Mouse (Mus musculus) hindbrain, embryonic 16.5 days (tissue): ENCODE results near the gene Arhgef12. TPM values are rescaled to one million over a fixed set of nuclear protein-coding genes. Genes with fewer than 3 reads are reported as not detected.

Source experiments
- ATAC-seq: fragments of 200-750 bp; cut with Nextera tagmentation; 2 replicates; pipeline ENCODE4 v1.8.0; 2017; ENCODE audit warnings: moderate TSS enrichment, moderate library complexity
- H3K27ac ChIP-seq: fragments of 300-500 bp; sonication (generic); 2 replicates; pipeline ENCODE4 v1.5.1; 2014; ENCODE audit warnings: low read depth, mild to moderate bottlenecking, control low read depth, low read length, moderate library complexity
- H3K27me3 ChIP-seq: fragments of 300-500 bp; sonication (generic); replicated peaks from 2 replicates; pipeline ENCODE4 v1.6.1; 2014; ENCODE audit warnings: low read length; ENCODE audit not compliant: control insufficient read depth, insufficient read depth
- H3K36me3 ChIP-seq: fragments of 300-500 bp; sonication (generic); 2 replicates; pipeline ENCODE4 v1.6.1; 2014; ENCODE audit warnings: mild to moderate bottlenecking, low read length, moderate library complexity, mixed read lengths; ENCODE audit not compliant: control insufficient read depth, insufficient read depth
- H3K4me1 ChIP-seq: fragments of 300-500 bp; sonication (generic); 2 replicates; pipeline ENCODE4 v1.6.1; 2014; ENCODE audit warnings: low read depth, low read length; ENCODE audit not compliant: control insufficient read depth, insufficient read depth
- H3K4me2 ChIP-seq: fragments of 300-500 bp; sonication (generic); 2 replicates; pipeline ENCODE4 v1.6.1; 2014; ENCODE audit warnings: mild to moderate bottlenecking, low read length, control low read depth, moderate library complexity
- H3K4me3 ChIP-seq: fragments of 300-500 bp; sonication (generic); 2 replicates; pipeline ENCODE4 v1.5.1; 2014; ENCODE audit warnings: mild to moderate bottlenecking, low read length, control low read depth, moderate library complexity
- H3K9ac ChIP-seq: fragments of 300-500 bp; sonication (generic); 2 replicates; pipeline ENCODE4 v1.6.1; 2014; ENCODE audit warnings: low read depth, mild to moderate bottlenecking, control low read depth, low read length, moderate library complexity
- H3K9me3 ChIP-seq: fragments of 300-500 bp; sonication (generic); 2 replicates; pipeline ENCODE4 v1.6.1; 2014; ENCODE audit warnings: mild to moderate bottlenecking, low read length, moderate library complexity; ENCODE audit not compliant: control insufficient read depth
- WGBS: fragments of 180-500 bp; shearing (Covaris S2); extraction: QIAGEN DNeasy Blood & Tissue Kit; methylation state at CpG from one replicate; pipeline ENCODE4 v1.1.7; 2014; 5-methylcytosine and 5-hydroxymethylcytosine counted together
- polyA plus RNA-seq: library from polyadenylated mRNA; unstranded; fragments of >200 nt; fragmentation: Nextera tagmentation; extraction: Ambion mirVana; gene quantifications from 2 replicates; pipeline ENCODE4 v1.2.1, GENCODE M21; 2015

The Arhgef12 gene
- polyA plus RNA-seq, 1 experiment from 2014 or later = 17.9 TPM

DNA sequence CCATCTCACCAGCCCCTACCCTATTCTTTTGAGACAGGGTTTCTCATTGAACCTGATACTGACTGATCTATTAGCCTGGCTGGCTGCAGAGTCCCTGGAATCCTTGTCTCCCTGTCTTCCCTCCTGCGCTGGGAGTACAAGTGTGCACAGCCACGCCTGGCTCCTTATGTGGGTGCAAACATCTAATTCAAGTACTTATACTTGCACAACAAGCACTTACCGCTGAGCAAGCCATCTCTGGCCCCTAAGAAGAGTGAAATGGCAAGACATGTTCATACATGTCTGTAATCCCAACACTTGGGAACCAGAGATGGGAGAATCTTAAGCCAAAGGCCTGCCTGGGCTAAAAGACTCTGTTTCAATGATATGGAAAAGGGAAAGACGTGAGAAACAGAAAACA is 104.0 kb downstream of the Arhgef12 start:
- WGBS = 95% methylated on average over 4 of the region's 4 CpGs
- Histone ChIP-seq H3K36me3 (peaks cover 28% of the 10 kb centered on the region), H3K4me2 (no peak overlapping the region), H3K9ac (no peak overlapping the region), H3K27me3 (no peaks in the 10 kb centered on the region), H3K4me3 (no peak overlapping the region), H3K9me3 (no peaks in the 10 kb centered on the region), H3K27ac (no peak overlapping the region), H3K4me1 (no peaks in the 10 kb centered on the region)
- ATAC-seq = no peak

DNA sequence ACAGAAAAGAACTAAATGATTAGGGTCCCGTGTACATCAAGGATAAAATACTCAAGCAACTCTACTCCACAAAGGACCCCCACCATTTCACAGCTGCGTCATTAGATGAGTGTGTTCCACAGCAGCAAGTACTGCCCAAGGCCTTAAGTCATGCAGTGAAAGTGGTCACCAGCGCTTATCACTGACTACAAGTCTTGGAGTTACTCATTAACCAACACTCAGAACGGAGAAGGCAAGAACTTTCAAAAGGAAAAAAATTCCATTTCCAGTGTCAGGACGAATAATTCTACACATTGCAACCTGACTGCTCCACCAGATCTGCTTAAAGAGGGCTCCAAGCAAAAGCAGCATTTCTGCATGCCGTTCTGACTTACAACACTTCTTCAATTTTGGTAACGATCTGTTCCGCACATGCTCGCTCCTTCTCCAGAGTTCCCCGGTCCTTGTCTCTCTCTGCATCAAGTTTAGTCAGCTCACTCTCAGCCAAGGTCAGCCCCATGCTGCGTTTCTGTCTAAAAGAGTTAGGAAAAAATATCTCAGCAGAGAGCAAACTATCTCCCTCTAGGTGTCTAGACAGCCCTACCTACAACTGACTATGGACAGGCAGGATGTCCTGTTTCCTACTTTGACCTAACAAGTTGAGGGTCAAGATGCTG is 106.3 kb downstream of the Arhgef12 start:
- H3K9me3 ChIP-seq = no peaks in the 10 kb centered on the region
- H3K9ac ChIP-seq = no peak overlapping the region
- ATAC-seq = no peak
- H3K36me3 ChIP-seq = peaks cover 33% of the 10 kb centered on the region
- no peak overlapping the region for H3K27ac ChIP-seq
- H3K4me3 ChIP-seq = no peak overlapping the region
- 90% methylated on average over 11 of the region's 11 CpGs for WGBS
- H3K27me3 ChIP-seq = no peaks in the 10 kb centered on the region
- no peak overlapping the region for H3K4me2 ChIP-seq
- no peaks in the 10 kb centered on the region for H3K4me1 ChIP-seq

DNA sequence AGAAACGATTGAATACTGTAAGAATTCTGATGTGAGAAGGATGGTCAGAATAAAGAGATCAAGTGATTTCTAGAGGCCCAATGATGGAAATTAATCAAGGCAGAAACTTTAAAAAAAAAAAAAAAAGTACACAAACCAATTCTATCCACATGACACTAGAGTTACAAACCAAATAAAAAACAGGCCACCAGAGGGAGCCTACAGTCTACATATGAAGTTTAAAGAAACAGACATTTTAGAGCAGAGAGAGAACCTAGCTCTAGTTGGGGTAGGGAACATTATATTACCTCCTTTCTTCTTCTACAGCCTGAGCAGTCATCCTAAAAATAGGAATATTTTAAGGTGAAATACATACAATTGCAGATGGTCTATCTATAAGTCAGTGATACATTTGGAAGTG is 107.0 kb downstream of the Arhgef12 start:
- Histone ChIP-seq H3K4me3 (no peak overlapping the region), H3K9me3 (no peaks in the 10 kb centered on the region), H3K27me3 (no peaks in the 10 kb centered on the region), H3K4me2 (no peak overlapping the region), H3K36me3 (peaks cover 38% of the 10 kb centered on the region), H3K9ac (no peak overlapping the region), H3K4me1 (no peaks in the 10 kb centered on the region), H3K27ac (no peak overlapping the region)
- ATAC-seq = no peak
- WGBS = 89% methylated on average over 1 of the region's 1 CpGs

DNA sequence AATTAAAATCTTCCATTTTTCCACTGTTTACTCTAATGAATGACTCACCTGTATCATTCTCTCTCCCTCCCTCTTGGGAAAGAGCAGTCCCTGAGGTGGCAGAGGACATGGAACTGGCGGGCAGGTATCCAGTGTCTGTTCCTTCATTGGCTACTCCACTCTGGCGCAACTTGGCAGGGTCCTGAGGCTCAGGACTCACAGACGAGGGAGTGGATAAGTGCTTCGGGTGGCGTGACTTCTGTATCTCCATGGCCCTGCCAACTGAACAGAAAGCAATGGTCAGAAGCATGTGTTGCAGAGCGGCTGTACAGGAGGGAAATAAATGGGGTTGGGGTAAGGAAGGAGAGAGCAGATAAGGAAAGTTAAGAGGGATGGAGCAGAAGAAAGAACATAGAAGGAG is 109.5 kb downstream of the Arhgef12 start:
- ATAC-seq = no peak
- no peaks in the 10 kb centered on the region for H3K4me1 ChIP-seq
- H3K9me3 ChIP-seq = no peaks in the 10 kb centered on the region
- WGBS = 95% methylated on average over 6 of the region's 6 CpGs
- H3K4me2 ChIP-seq = no peak overlapping the region
- no peak overlapping the region for H3K4me3 ChIP-seq
- peaks cover 39% of the 10 kb centered on the region for H3K36me3 ChIP-seq
- no peak overlapping the region for H3K27ac ChIP-seq
- H3K9ac ChIP-seq = no peak overlapping the region
- H3K27me3 ChIP-seq = no peaks in the 10 kb centered on the region

DNA sequence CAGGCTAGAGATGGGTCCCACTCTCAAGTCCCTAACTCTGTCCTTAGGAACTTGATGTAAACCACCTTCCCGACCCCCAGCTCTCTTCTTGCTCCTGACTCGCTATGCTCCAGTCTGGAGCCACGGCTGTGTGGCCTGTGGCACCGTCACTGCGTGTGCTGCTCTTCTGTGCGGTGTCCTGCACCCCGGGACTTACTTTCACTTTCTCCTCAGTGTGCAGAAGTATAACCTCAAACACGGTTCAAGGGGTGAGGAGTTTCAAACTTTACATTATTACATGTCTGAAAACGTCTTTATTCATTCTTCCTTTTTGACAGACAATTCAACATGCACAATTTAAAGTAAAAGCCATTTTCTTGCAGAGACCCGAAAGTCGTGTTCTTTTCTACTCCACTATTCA is 111.7 kb downstream of the Arhgef12 start:
- no peak overlapping the region for H3K27ac ChIP-seq
- ATAC-seq = no peak
- no peak overlapping the region for H3K4me3 ChIP-seq
- no peak overlapping the region for H3K9ac ChIP-seq
- H3K36me3 ChIP-seq = peaks cover 38% of the 10 kb centered on the region
- H3K4me2 ChIP-seq = no peak overlapping the region
- no peaks in the 10 kb centered on the region for H3K27me3 ChIP-seq
- no peaks in the 10 kb centered on the region for H3K4me1 ChIP-seq
- H3K9me3 ChIP-seq = no peaks in the 10 kb centered on the region
- WGBS = 95% methylated on average over 11 of the region's 11 CpGs

DNA sequence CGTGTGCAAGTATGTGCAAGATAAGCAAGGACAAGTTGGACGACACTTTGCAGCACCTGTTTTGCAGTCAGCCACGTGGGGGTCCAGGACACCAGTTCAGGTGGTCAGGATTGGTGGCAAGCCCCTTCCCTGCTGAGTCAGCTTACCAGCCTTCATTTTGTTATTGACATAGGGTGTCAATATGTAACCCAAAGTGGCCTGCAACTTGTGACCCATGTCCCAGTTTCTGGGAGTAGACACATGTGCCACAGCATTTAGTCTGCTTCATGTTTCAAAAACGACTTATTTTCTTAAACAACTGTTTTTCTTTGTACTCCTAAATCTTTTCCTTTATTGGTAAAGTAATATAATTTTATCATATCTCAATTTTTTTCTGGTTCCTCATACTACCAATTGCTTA is 112.3 kb downstream of the Arhgef12 start:
- peaks cover 38% of the 10 kb centered on the region for H3K36me3 ChIP-seq
- no peaks in the 10 kb centered on the region for H3K27me3 ChIP-seq
- H3K4me3 ChIP-seq = no peak overlapping the region
- no peak overlapping the region for H3K4me2 ChIP-seq
- no peaks in the 10 kb centered on the region for H3K9me3 ChIP-seq
- 88% methylated on average over 4 of the region's 4 CpGs for WGBS
- no peak for ATAC-seq
- H3K4me1 ChIP-seq = no peaks in the 10 kb centered on the region
- H3K9ac ChIP-seq = no peak overlapping the region
- no peak overlapping the region for H3K27ac ChIP-seq

DNA sequence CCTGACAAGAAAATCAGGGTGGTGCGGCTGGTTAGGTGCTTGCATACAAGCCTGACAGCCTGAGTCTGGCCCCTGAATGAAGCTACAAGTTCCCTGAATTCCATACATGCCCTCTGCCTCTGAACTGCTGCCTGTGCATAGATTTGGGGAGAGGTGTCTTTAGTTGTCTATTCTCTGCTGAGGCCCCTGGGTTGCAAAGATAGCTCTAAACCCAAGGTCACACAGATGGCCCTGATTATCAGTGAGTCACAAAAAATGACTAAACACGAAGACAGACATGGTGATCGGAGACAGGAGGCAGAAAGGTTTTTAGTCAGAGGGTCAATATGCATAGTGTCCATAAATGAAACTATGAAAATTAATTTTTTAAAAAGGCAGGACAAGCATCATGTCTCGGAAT is 113.4 kb downstream of the Arhgef12 start:
- 88% methylated on average over 4 of the region's 4 CpGs for WGBS
- H3K4me2 ChIP-seq = no peak overlapping the region
- no peak overlapping the region for H3K9ac ChIP-seq
- no peak overlapping the region for H3K4me3 ChIP-seq
- H3K27ac ChIP-seq = no peak overlapping the region
- H3K9me3 ChIP-seq = no peaks in the 10 kb centered on the region
- peaks cover 42% of the 10 kb centered on the region for H3K36me3 ChIP-seq
- ATAC-seq = no peak
- H3K27me3 ChIP-seq = no peaks in the 10 kb centered on the region
- no peaks in the 10 kb centered on the region for H3K4me1 ChIP-seq

DNA sequence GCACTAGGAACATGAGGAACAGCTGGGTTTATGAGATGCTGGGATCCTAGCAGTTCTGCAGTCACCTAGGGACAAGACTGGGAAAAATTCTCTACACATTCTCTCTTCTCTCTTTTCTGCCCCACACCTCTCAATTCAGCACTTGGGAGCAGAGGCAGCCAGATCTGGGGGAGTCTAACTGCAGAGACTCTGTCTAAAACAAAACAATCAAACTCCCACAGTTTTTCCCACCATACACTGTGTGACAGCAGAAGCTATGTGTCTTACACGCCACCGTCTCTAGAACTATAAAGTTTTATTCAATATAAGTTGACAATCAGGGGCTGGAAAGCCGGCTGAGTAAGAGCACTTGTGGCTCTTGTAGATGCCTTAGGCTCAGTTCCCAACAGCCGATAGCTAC is 119.1 kb downstream of the Arhgef12 start:
- no peak overlapping the region for H3K9ac ChIP-seq
- no peaks in the 10 kb centered on the region for H3K27me3 ChIP-seq
- no peak for ATAC-seq
- H3K36me3 ChIP-seq = peaks cover 46% of the 10 kb centered on the region
- 93% methylated on average over 4 of the region's 4 CpGs for WGBS
- no peak overlapping the region for H3K27ac ChIP-seq
- no peak overlapping the region for H3K4me2 ChIP-seq
- H3K4me1 ChIP-seq = no peaks in the 10 kb centered on the region
- H3K4me3 ChIP-seq = no peak overlapping the region
- H3K9me3 ChIP-seq = no peaks in the 10 kb centered on the region

DNA sequence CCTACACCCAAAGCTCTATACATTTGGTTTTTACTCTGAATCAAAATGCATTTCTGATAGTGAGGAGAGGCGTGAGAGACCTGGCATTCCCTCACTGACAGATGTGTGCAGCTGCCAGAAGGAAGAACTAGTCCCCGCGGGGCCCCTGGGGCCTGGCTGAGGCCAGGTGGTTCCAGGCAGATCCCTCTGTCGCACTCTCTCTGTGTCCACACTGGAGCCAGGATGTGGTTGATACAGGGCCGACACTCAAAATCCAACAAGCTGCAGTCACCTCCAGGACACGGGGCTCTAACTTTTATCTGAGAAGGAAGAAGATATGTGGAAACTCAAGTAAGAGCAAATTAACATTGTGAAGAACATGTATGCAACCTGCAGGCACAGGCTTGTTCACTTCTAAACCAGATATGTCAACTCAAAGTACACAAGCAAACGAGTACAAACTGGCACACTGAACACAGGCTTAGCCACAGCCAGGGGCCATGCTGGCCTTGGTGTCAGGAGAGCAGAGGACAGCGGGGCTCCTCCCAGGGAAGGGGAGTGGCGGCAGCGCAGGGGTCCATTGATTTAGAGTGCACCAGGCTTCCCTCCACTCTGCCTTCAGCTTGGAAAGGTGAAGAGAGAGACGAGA is 138.0 kb downstream of the Arhgef12 start:
- H3K4me1 ChIP-seq = no peaks in the 10 kb centered on the region
- H3K27ac ChIP-seq = no peak overlapping the region
- H3K27me3 ChIP-seq = no peaks in the 10 kb centered on the region
- WGBS = 65% methylated on average over 11 of the region's 11 CpGs
- no peak overlapping the region for H3K9ac ChIP-seq
- H3K9me3 ChIP-seq = no peaks in the 10 kb centered on the region
- peaks cover 49% of the 10 kb centered on the region for H3K36me3 ChIP-seq
- no peak for ATAC-seq
- H3K4me3 ChIP-seq = no peak overlapping the region
- H3K4me2 ChIP-seq = no peak overlapping the region
